Mouse (Mus musculus): ENCODE results near the gene Bcat2. TPM values are rescaled to one million over a fixed set of nuclear protein-coding genes. Genes with fewer than 3 reads are reported as not detected.

Gene Bcat2
- 101 and 114 TPM in 2 replicates for polyA plus RNA-seq (2012; rRNA removed)

DNA sequence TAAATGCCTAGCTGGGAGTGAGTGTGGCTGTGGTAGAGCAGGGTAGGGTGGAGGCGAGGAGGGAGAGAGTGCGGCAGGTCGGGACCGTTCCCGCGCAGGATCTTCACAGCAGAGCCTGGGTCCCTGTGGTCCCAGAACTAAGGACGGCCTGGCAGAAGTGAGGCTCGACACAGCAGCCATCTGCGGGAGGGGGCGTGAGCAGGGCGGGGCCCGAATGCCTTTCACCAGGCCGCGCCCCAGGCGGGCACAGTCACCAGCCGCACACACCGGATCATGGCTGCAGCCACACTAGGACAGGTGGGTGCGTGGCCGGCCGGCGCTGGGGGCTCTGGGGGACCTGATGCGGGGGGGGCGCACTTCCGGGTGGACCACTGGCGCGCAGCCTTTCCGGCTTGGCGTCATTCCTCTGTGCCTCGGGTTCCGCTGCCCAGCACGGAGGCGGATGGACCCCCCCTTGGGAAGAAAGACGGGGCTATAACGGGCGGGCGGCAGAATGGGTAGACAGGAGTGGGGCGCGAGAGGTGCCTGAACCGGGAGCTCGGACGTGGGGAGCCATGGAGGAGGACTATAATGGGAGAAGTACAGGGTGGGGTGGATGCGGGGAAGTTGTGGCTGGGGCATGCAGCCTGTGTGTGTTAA lies at the start of gene Bcat2:
Gene Bcat2, plus strand, starts transcription at position 51 of the 639 bp plus-strand sequence.

DNA sequence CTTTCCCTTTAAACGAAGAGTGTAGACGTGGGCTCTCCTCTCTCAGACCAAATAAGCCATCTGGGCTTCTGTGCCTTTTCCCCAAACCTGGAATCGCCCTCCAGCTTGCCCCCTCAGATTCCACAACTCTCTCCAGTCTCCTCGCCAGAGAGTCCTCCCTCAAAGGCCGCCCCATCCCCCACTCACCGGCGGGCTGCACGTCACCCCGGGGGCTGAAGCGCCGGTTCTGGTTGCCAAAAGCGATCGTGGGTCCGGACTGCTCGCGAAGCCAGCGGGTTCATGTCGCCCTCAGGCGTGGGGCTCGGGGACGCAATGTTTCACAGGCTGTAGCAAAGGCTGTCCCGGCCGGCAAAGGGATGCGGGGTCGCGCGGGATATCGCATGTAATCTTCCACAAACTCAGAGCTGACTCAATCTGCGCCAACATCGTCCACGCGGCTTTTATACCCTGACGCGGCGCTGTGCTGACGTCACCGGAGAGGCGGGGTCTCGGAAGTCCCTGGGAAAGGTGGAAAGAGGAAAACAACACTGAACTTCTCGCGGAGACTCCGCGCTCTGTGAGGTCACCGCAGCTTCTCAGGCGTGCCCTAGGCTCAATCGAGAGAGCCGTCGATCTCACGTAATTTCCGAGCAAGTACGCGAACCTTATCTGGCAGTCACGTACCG lies 44.0 kb upstream of the Bcat2 start, which contains the start of the genes Ppp1r15a and Plekha4:
Gene Ppp1r15a, minus strand, starts transcription at position 460 of the 665 bp plus-strand sequence.
Gene Plekha4, plus strand, starts transcription at position 522 of the 665 bp plus-strand sequence.

DNA sequence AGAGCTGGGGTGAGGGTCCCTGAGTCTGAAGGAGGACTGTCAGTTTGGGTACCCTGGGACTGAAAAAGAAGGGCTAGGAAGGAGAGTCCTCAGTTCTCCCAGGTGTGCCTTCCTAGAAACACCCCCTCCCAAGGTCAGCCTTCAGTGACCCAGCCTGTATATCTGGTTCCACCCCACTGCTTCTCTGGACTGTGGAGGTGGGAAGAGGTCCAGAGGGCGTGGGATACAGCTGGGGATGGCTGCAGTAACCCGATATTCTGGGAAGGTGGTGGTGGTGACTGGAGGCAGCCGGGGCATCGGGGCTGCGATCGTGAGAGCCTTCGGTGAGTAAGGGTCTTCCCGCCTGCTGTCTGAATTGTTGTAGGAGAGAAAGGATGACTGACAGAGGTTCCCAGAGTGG lies 15.2 kb upstream of the Bcat2 start, which contains the start of gene Hsd17b14:
Gene Hsd17b14, plus strand, starts transcription at position 150 of the 400 bp plus-strand sequence.

DNA sequence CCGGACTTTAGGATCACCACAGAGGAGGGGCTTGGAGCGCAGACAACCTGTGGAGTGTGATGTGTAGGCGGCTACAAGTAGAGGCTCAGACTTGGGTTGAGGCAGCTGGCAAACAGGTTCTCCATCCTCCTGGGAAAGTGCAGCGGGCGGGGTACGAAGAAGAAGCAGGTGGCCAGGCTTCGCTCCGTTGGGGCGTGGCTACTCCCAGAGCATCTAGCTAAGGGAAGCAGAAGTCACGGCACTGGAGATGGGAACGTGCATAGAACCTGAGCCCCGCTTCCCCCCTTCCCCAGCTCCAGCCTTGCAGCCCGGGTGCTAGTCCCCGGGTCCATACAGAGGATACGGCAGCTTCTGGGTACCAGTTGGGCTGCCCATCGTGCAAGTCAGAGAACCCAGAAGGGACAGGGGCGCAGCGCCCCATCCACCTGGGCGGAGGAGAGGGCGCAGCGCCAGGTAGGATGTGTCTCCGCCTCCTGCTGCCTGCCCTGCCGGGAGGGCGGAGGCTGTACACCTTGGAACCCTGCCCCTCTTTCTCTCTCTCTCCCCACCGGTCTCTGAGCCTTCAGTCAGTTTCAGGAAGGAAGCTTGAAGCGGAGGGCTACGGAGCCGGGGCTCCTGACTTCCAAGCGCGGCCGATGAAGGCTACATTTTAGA lies 47.2 kb downstream of the Bcat2 start, which contains the start of gene Fut1:
Gene Fut1, plus strand, starts transcription at position 248 of the 654 bp plus-strand sequence.

DNA sequence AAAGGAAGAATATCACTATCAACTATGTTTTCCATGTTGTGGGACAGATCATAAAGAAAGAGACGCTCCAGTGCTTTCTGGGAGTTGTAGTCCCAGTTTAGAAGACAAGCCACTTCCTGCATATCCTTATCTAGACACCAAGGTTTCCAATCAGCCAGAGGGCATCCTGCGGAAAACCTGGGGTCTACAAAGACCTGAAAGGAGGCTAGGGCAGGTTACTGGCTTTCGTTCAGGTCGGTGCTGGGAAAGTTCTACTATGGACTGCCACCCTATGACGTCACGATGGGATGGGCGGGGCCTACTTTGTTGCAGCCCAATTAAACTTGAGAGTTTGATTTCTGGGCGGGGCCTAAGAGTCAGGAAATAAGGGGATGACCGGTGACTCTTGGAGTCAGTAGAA lies 51.5 kb downstream of the Bcat2 start, which contains the start of gene Izumo1:
Gene Izumo1, plus strand, starts transcription at position 369 of the 400 bp plus-strand sequence.

DNA sequence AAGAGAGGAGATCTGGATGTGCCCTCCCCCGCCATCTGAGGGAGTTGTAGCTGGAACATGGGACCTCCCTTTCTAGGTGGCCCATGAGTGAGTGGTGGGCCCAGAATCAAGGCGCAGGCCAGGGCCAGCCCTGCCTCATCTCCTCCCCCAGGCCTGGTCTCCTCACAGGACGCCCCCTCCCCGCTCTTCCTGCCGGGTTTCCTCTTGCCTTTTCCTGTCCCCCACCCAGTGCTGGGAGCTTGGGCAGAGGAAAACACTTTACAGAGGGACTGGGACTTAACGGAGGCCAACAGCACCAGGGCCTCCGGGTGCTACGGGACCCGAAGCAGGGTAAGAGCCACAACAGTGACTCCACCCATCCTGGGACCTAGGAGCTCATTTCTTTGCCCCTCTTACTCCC lies 57.3 kb downstream of the Bcat2 start, which contains the start of gene Rasip1:
Gene Rasip1, plus strand, starts transcription at position 228 of the 400 bp plus-strand sequence.

Other genes starting within 250 kb of the Bcat2 start
- gene Trpm4, start 236.4 kb upstream of the Bcat2 start, polyA plus RNA-seq (2012; rRNA removed): 50.9 and 54.1 TPM in 2 replicates
- gene Hrc, start 234.9 kb upstream of the Bcat2 start, polyA plus RNA-seq (2012; rRNA removed): 0.43 and 1.2 TPM in 2 replicates
- 14.7 and 20.9 TPM in 2 replicates for gene Ppfia3, start 203.1 kb upstream of the Bcat2 start, polyA plus RNA-seq (2012; rRNA removed)
- 3.8 and 4.1 TPM in 2 replicates for gene Lin7b, start 199.6 kb upstream of the Bcat2 start, polyA plus RNA-seq (2012; rRNA removed)
- 79.4 and 100 TPM in 2 replicates for gene Snrnp70, start 174.4 kb upstream of the Bcat2 start, polyA plus RNA-seq (2012; rRNA removed)
- 1.2 and 1.9 TPM in 2 replicates for gene Kcna7, start 164.5 kb upstream of the Bcat2 start, polyA plus RNA-seq (2012; rRNA removed)
- gene Ntf5, start 156.5 kb upstream of the Bcat2 start, polyA plus RNA-seq (2012; rRNA removed): 0.84 and 0.85 TPM in 2 replicates
- gene Lhb, start 149.3 kb upstream of the Bcat2 start, polyA plus RNA-seq (2012; rRNA removed): 0.16 and 0.27 TPM in 2 replicates
- gene Gys1, start 135.3 kb upstream of the Bcat2 start, polyA plus RNA-seq (2012; rRNA removed): 22.4 and 23.8 TPM in 2 replicates
- gene Ruvbl2, start 132.1 kb upstream of the Bcat2 start, polyA plus RNA-seq (2012; rRNA removed): 27.7 and 27.9 TPM in 2 replicates
- 4,280 and 5,118 TPM in 2 replicates for gene Ftl1, start 110.3 kb upstream of the Bcat2 start, polyA plus RNA-seq (2012; rRNA removed)
- 72.5 and 92.5 TPM in 2 replicates for gene Bax, start 103.3 kb upstream of the Bcat2 start, polyA plus RNA-seq (2012; rRNA removed)
- gene Tulp2, start 88.3 kb upstream of the Bcat2 start, polyA plus RNA-seq (2012; rRNA removed): 0.09 TPM in 1 of 2 replicates, not detected in the other
- gene Gm45808, start 83.3 kb upstream of the Bcat2 start, polyA plus RNA-seq (2012; rRNA removed): not detected in 2 replicates
- gene Dhdh, start 81.3 kb upstream of the Bcat2 start, polyA plus RNA-seq (2012; rRNA removed): 0.18 and 0.20 TPM in 2 replicates
- 280 and 281 TPM in 2 replicates for gene Nucb1, start 59.7 kb upstream of the Bcat2 start, polyA plus RNA-seq (2012; rRNA removed)
- gene Ppp1r15a, start 43.9 kb upstream of the Bcat2 start, polyA plus RNA-seq (2012; rRNA removed): 19.7 and 42.6 TPM in 2 replicates
- 5.0 and 10.4 TPM in 2 replicates for gene Plekha4, start 43.8 kb upstream of the Bcat2 start, polyA plus RNA-seq (2012; rRNA removed)
- 7.6 and 14.6 TPM in 2 replicates for gene Hsd17b14, start 15.3 kb upstream of the Bcat2 start, polyA plus RNA-seq (2012; rRNA removed)
- gene Fgf21, start 45.3 kb downstream of the Bcat2 start, polyA plus RNA-seq (2012; rRNA removed): 0.09 TPM in 1 of 2 replicates, not detected in the other
- 0.60 and 1.6 TPM in 2 replicates for gene Fut1, start 47.1 kb downstream of the Bcat2 start, polyA plus RNA-seq (2012; rRNA removed)
- 0.11 and 0.29 TPM in 2 replicates for gene Izumo1, start 51.7 kb downstream of the Bcat2 start, polyA plus RNA-seq (2012; rRNA removed)
- 8.6 and 10.0 TPM in 2 replicates for gene Rasip1, start 57.3 kb downstream of the Bcat2 start, polyA plus RNA-seq (2012; rRNA removed)
- gene Mamstr, start 69.8 kb downstream of the Bcat2 start, polyA plus RNA-seq (2012; rRNA removed): 2.1 and 3.5 TPM in 2 replicates
- gene Fut2, start 96.2 kb downstream of the Bcat2 start, polyA plus RNA-seq (2012; rRNA removed): 40.4 and 57.4 TPM in 2 replicates
- 0.94 and 3.5 TPM in 2 replicates for gene Ntn5, start 113.9 kb downstream of the Bcat2 start, polyA plus RNA-seq (2012; rRNA removed)
- 0.08 and 0.23 TPM in 2 replicates for gene Sec1, start 124.2 kb downstream of the Bcat2 start, polyA plus RNA-seq (2012; rRNA removed)
- 7.3 and 11.6 TPM in 2 replicates for gene Car11, start 129.7 kb downstream of the Bcat2 start, polyA plus RNA-seq (2012; rRNA removed)
- gene Dbp, start 134.9 kb downstream of the Bcat2 start, polyA plus RNA-seq (2012; rRNA removed): 8.9 and 12.6 TPM in 2 replicates
- 950 and 1,663 TPM in 2 replicates for gene Rpl18, start 145.3 kb downstream of the Bcat2 start, polyA plus RNA-seq (2012; rRNA removed)
- 62.1 and 73.9 TPM in 2 replicates for gene Sphk2, start 147.8 kb downstream of the Bcat2 start, polyA plus RNA-seq (2012; rRNA removed)
- 134 and 147 TPM in 2 replicates for gene Fam83e, start 151.1 kb downstream of the Bcat2 start, polyA plus RNA-seq (2012; rRNA removed)
- not detected in 2 replicates for gene Spaca4, start 155.7 kb downstream of the Bcat2 start, polyA plus RNA-seq (2012; rRNA removed)
- gene Lmtk3, start 213.6 kb downstream of the Bcat2 start, polyA plus RNA-seq (2012; rRNA removed): 1.4 and 2.2 TPM in 2 replicates
- gene Sult2b1, start 214.5 kb downstream of the Bcat2 start, polyA plus RNA-seq (2012; rRNA removed): 28.3 and 35.1 TPM in 2 replicates
- 35.8 and 65.2 TPM in 2 replicates for gene Cyth2, start 244.4 kb downstream of the Bcat2 start, polyA plus RNA-seq (2012; rRNA removed)